ENCODE assay signal across 20 mouse cellular contexts in genomic region chr5:115442663-115443062, GRCm38 (mm10). TPM values are rescaled to one million over a fixed set of nuclear protein-coding genes. Genes with fewer than 3 reads are reported as not detected.
DNase-seq lines count a peak whose midpoint lies in the region; ATAC-seq and TF ChIP-seq lines count a peak whose summit lies in the region.
"Not testable (repeated sequence)": the region's sequence is repeated elsewhere in the genome, so short reads cannot be mapped to it uniquely, and the experiment has no call there.
"Had no signal": no experiment of that assay in that cellular context is flagged by ENCODE, and none has a peak within 500 bp of the region (broad histone marks: within the 10 kb centered on the region; RNA-seq: fewer than 3 reads in every experiment).

No protein-coding gene starts in this region.

- not testable (repeated sequence) for H3K9me3 ChIP-seq in MEL (replicated peaks; ENCODE audit: insufficient read depth, low read length); midbrain, postnatal 0 days (ENCODE audit: low read length)

- TF ChIP-seq CTCF in MEL (IDR thresholded peaks at IDR 0.05 in 2 of 3, conservative IDR thresholded peaks at IDR 0.05 in 1 of 3; ENCODE audit: control insufficient read depth in 1 of 3, insufficient read depth in 1 of 3, low read depth in 2 of 3, low read length in 3 of 3, poor library complexity in 1 of 3, severe bottlenecking in 1 of 3): peak; percentile 68 to 75 (median 72)
- TF ChIP-seq CTCF in liver, adult 2 months (IDR thresholded peaks at IDR 0.05; ENCODE audit: low read depth, low read length): peak; percentile 46; the same call in 1 of the 2 replicates
- peak; percentile 72 for TF ChIP-seq CTCF in midbrain, postnatal 0 days (IDR thresholded peaks at IDR 0.05)

- not testable (repeated sequence) for H3K4me3 ChIP-seq in MEL (ENCODE audit: control insufficient read depth in 1 of 2, insufficient read depth in 1 of 2, low read depth in 2 of 2, low read length in 2 of 2); liver, adult 2 months (ENCODE audit: insufficient read depth, low read depth, low read length); midbrain, postnatal 0 days (ENCODE audit: low read depth, low read length)

- not testable (repeated sequence) for H3K27me3 ChIP-seq in MEL (ENCODE audit: control insufficient read depth in 1 of 2, insufficient read depth in 2 of 2, low read length in 2 of 2); liver, adult 2 months (ENCODE audit: control insufficient read depth, insufficient read depth, low read length); midbrain, postnatal 0 days (ENCODE audit: insufficient read depth, low read length)

- not testable (repeated sequence) for TF ChIP-seq POLR2A in MEL (IDR thresholded peaks at IDR 0.05; ENCODE audit: control insufficient read depth in 1 of 2, insufficient read depth in 1 of 2, low read depth in 1 of 2, low read length in 2 of 2, poor library complexity in 1 of 2); liver, adult 2 months (IDR thresholded peaks at IDR 0.05; ENCODE audit: extremely low read depth, insufficient read depth, low read length)

- peak; percentile 68 for TF ChIP-seq RAD21 in MEL (IDR thresholded peaks at IDR 0.05; ENCODE audit: low read depth, low read length)

- not testable (repeated sequence) for H3K36me3 ChIP-seq in MEL (ENCODE audit: control insufficient read depth in 1 of 2, insufficient read depth in 2 of 2, low read length in 2 of 2); liver, adult 2 months (ENCODE audit: control insufficient read depth, insufficient read depth, low read length)
- peaks cover 38% of the 10 kb centered on the region for H3K36me3 ChIP-seq in midbrain, postnatal 0 days (ENCODE audit: insufficient read depth, low read length)

- H3K79me2 ChIP-seq in MEL (ENCODE audit: control insufficient read depth, insufficient read depth, low read length, poor library complexity); liver, adult 2 months (ENCODE audit: control insufficient read depth, insufficient read depth, low read length): not testable (repeated sequence)

- not testable (repeated sequence) for ATAC-seq in midbrain, postnatal 0 days (ENCODE audit: low FRiP score)

- not testable (repeated sequence) for H3K27ac ChIP-seq in MEL (ENCODE audit: control insufficient read depth, low read depth, low read length); liver, adult 2 months (replicated peaks; ENCODE audit: insufficient read depth, low read depth, low read length); midbrain, postnatal 0 days (ENCODE audit: low read depth, low read length)

- not testable (repeated sequence) for TF ChIP-seq EP300 in MEL (IDR thresholded peaks at IDR 0.05; ENCODE audit: low read depth in 1 of 2, low read length in 2 of 2)

- WGBS in liver, adult 2 months: 76% methylated on average over 5 of the region's 5 CpGs
- 77% methylated on average over 5 of the region's 5 CpGs for WGBS in midbrain, postnatal 0 days

- DNase-seq in CD4-positive helper T cell, adult 2 months (ENCODE audit: low read depth, low spot score): peak; percentile 34
- DNase-seq in MEL (ENCODE audit: low read depth, low spot score): peak; percentile 59
- DNase-seq in adrenal gland, postnatal 14 days: peak; percentile 58
- peak; percentile 30 to 55 for DNase-seq in cerebellum, postnatal 14 days
- DNase-seq in induced T-regulatory cell, adult 2 months (ENCODE audit: low read depth): peak; percentile 59
- DNase-seq in liver, adult 2 months (ENCODE audit: extremely low read depth, low read depth, low spot score): peak; percentile 7
- not testable (repeated sequence) for DNase-seq in midbrain, postnatal 0 days (ENCODE audit: low spot score)
- DNase-seq in thymus, postnatal 14 days: peak; percentile 30

- not testable (repeated sequence) for H3K4me1 ChIP-seq in MEL (ENCODE audit: control insufficient read depth in 1 of 2, insufficient read depth in 2 of 2, low read length in 2 of 2); liver, adult 2 months (ENCODE audit: control insufficient read depth, insufficient read depth, low read length); midbrain, postnatal 0 days (ENCODE audit: insufficient read depth, low read length)

- not testable (repeated sequence) for H3K9ac ChIP-seq in MEL (ENCODE audit: control insufficient read depth, low read depth, low read length, poor library complexity, severe bottlenecking); liver, adult 2 months (ENCODE audit: low read depth, low read length); midbrain, postnatal 0 days (replicated peaks; ENCODE audit: low read length, poor library complexity, severe bottlenecking)

- not testable (repeated sequence) for H3K4me2 ChIP-seq in midbrain, postnatal 0 days (ENCODE audit: low read depth, low read length, poor library complexity, severe bottlenecking)

TF ChIP-seq in MEL, 35 proteins besides CTCF, POLR2A, EP300 and RAD21:
- peak; percentile 27; the same call in 1 of the 2 replicates for TF ChIP-seq SIN3A (IDR thresholded peaks at IDR 0.05; ENCODE audit: low read length)
- TF ChIP-seq SMC3 (IDR thresholded peaks at IDR 0.05; ENCODE audit: low read depth, low read length): peak; percentile 69
- TF ChIP-seq ZC3H11A (IDR thresholded peaks at IDR 0.05; ENCODE audit: low read depth, low read length): peak; percentile 62

RNA-seq across cellular contexts. Expression of gene Msi1, which starts 13.3 kb away (rescaled TPM):
- total RNA-seq in MEL (2012; rRNA removed): 3.1 and 3.5 TPM in 2 replicates
- 1 to 10 TPM in 1 of 2 experiments, not detected in 1; 5.7 TPM for polyA plus RNA-seq in MEL (2012; ENCODE audit: insufficient read depth in 1 of 2, insufficient read length in 2 of 2, low read depth in 1 of 2, low replicate concordance in 2 of 2, missing spikeins in 1 of 2)
- total RNA-seq in adrenal gland, postnatal 14 days (2021): 15.2 and 15.8 TPM in 2 replicates
- total RNA-seq in liver, adult 2 months (2014; rRNA removed): not detected in 2 replicates
- polyA plus RNA-seq in liver, adult 2 months (2012; rRNA removed): 0.09 and 0.35 TPM in 2 replicates
- 72.5 and 82.9 TPM in 2 replicates for total RNA-seq in midbrain, postnatal 0 days (2014; rRNA removed)
- 41.1 and 52.1 TPM in 2 replicates for polyA plus RNA-seq in midbrain, postnatal 0 days (2015; fragmentation: Nextera tagmentation; extraction: Ambion mirVana)
- total RNA-seq: common myeloid progenitor, adult 5-6 weeks; granulocyte monocyte progenitor cell, adult 5-6 weeks; megakaryocyte, adult 5-6 weeks had no signal

RNA-seq across cellular contexts. Expression of gene Pla2g1b, which starts 23.4 kb away (rescaled TPM):
- 0.58 and 0.92 TPM in 2 replicates for total RNA-seq in MEL (2012; rRNA removed)
- polyA plus RNA-seq in MEL (2012; ENCODE audit: insufficient read depth in 1 of 2, insufficient read length in 2 of 2, low read depth in 1 of 2, low replicate concordance in 2 of 2, missing spikeins in 1 of 2): 1 to 10 TPM in 1 of 2 experiments, not detected in 1; 6.6 TPM
- total RNA-seq in adrenal gland, postnatal 14 days (2021): not detected in 2 replicates
- 0.40 and 2.7 TPM in 2 replicates for total RNA-seq in liver, adult 2 months (2014; rRNA removed)
- polyA plus RNA-seq in liver, adult 2 months (2012; rRNA removed): not detected in 2 replicates
- not detected in 2 replicates for total RNA-seq in midbrain, postnatal 0 days (2014; rRNA removed)
- polyA plus RNA-seq in midbrain, postnatal 0 days (2015; fragmentation: Nextera tagmentation; extraction: Ambion mirVana): not detected in 2 replicates
- total RNA-seq: common myeloid progenitor, adult 5-6 weeks; gastrocnemius, adult 18-20 months; granulocyte monocyte progenitor cell, adult 5-6 weeks; heart, postnatal 4 days; layer of hippocampus, postnatal 14 days; left cerebral cortex, postnatal 14 days; megakaryocyte, adult 5-6 weeks had no signal
- polyA plus RNA-seq: embryonic facial prominence, embryonic 12.5 days; forebrain, embryonic 16.5 days; hindbrain, embryonic 16.5 days; limb, embryonic 14.5 days; midbrain, embryonic 14.5 days had no signal

RNA-seq across cellular contexts. Expression of gene Sirt4, which starts 41.9 kb away (rescaled TPM):
- 7.6 and 9.2 TPM in 2 replicates for total RNA-seq in MEL (2012; rRNA removed)
- 10 to 100 TPM in 1 of 2 experiments, not detected in 1; 10.3 TPM for polyA plus RNA-seq in MEL (2012; ENCODE audit: insufficient read depth in 1 of 2, insufficient read length in 2 of 2, low read depth in 1 of 2, low replicate concordance in 2 of 2, missing spikeins in 1 of 2)
- 18.1 and 23.5 TPM in 2 replicates for total RNA-seq in adrenal gland, postnatal 14 days (2021)
- total RNA-seq in liver, adult 2 months (2014; rRNA removed): 11.5 and 15.0 TPM in 2 replicates
- polyA plus RNA-seq in liver, adult 2 months (2012; rRNA removed): 26.1 and 26.6 TPM in 2 replicates
- total RNA-seq in midbrain, postnatal 0 days (2014; rRNA removed): 19.5 and 25.6 TPM in 2 replicates
- polyA plus RNA-seq in midbrain, postnatal 0 days (2015; fragmentation: Nextera tagmentation; extraction: Ambion mirVana): 22.4 and 27.0 TPM in 2 replicates
